Mouse (Mus musculus) CD4-positive helper T cell, adult 2 months (primary cell): ENCODE data around the gene Yod1.

Experiments used
- DNase-seq: peaks from one replicate; pipeline ENCODE4 v3.0.0-alpha.2; 2012; ENCODE audit warnings: low read depth, missing footprints, low spot score

Gene Yod1

DNA sequence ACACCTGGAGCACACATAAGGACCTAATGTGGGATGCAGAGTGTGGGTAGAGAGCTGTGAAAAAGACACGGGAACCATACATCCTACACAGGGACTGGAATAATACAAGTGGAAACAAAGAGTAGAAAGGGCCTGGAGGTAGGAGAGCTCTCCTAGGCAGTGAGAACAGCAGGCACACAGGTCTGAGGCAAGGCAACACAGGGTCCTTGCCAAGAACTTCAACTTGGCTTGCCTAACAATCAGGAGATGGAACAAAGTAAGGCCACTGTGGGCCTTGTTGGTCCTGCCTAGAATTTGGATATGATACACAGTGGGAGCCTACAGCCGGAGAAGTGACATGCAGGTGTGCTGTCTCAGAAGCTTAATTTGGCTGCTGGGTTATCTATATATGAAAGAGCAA is 52.8 kb downstream of the Yod1 start:
- no peak for DNase-seq

DNA sequence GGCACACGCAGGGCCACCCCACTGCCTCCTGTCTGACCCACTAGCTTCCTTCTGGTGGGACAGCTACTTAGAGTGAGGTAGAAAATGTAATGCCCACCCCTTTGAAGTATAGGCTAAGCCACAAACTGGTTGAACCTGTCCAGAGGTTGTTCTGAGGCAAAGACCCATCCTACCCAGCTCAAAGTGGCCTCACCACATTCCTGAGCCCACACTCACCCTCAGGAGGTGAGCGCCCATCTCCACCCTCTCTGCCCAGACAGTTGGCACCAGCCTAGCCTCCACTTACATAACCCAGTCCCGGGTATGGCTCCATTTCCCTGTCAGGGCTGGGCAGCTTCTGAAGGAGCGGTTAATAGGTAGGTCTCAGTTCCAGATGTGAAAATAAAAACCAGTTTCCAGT is 53.4 kb downstream of the Yod1 start:
- no peak for DNase-seq

DNA sequence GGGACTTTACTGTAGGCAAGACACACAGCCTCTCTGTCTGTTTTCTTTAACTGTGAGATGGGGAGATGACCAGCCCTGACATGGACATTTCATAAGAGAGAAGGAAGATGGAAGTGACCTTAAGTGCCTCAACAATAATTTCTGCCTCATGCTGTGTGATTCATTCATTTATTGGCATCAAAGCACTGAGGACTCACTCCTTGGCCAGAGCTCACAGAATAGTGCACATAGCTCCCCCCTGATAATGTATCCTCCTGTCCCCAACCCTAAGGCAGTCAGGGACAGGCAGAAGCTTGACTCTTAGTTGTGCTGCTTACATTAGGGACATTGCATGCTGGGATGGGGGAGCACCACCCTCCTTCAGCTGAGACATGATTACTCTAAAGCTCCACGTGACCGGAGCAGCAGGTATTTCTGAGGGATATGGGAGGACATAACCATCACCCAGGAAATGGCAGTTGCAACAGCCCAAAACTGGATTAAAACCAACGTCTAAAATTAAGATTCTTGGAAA is 53.9 kb downstream of the Yod1 start:
- DNase-seq: no peak
